11 mouse cellular contexts compared by ENCODE assay signal in genomic region chr4:42998022-42998421, GRCm38 (mm10). TPM values are rescaled to one million over a fixed set of nuclear protein-coding genes. Genes with fewer than 3 reads are reported as not detected.
A peak's percentile ranks its signal among the peaks of the same experiment; 100 is the strongest.
DNase-seq lines count a peak whose midpoint lies in the region; ATAC-seq and TF ChIP-seq lines count a peak whose summit lies in the region.
"Had no signal": no experiment of that assay in that cellular context is flagged by ENCODE, and none has a peak within 500 bp of the region (broad histone marks: within the 10 kb centered on the region; RNA-seq: fewer than 3 reads in every experiment).

No protein-coding gene starts in this region.

- WGBS in heart, postnatal 0 days, result 18% methylated on average over 2 of the region's 2 CpGs
- WGBS in liver, embryonic 16.5 days (ENCODE audit: insufficient replicate concordance), result 43% methylated on average over 2 of the region's 2 CpGs

- ATAC-seq in erythroblast, adult 5-6 weeks (replicated peaks; ENCODE audit: low FRiP score, poor library complexity, severe bottlenecking), result no peak
- no peak for ATAC-seq in heart, postnatal 0 days (ENCODE audit: insufficient read depth, low read depth)
- no peak for ATAC-seq in liver, embryonic 16.5 days (ENCODE audit: low read depth)

- TF ChIP-seq EP300 in heart, postnatal 0 days (IDR thresholded peaks at IDR 0.05; ENCODE audit: low read depth), result no peak

- peak overlapping the region; percentile 99 for H3K27ac ChIP-seq in heart, postnatal 0 days (ENCODE audit: low read depth)
- H3K27ac ChIP-seq in liver, embryonic 16.5 days (ENCODE audit: low read length), result 0 out of 2 replicates have a peak overlapping the region, but pooled peaks have one; percentile 1

- H3K4me2 ChIP-seq in heart, postnatal 0 days (ENCODE audit: low read depth, low read length), result peak overlapping the region; percentile 85
- peak overlapping the region; percentile 82 for H3K4me2 ChIP-seq in liver, embryonic 16.5 days (ENCODE audit: low read depth, low read length)

- peak overlapping the region; percentile 98 for H3K4me3 ChIP-seq in erythroblast, embryonic 14.5 days (replicated peaks)
- H3K4me3 ChIP-seq in E14TG2a.4 (replicated peaks; ENCODE audit: low read length), result peak overlapping the region; percentile 97
- H3K4me3 ChIP-seq in heart, postnatal 0 days (ENCODE audit: low read depth, low read length), result peak overlapping the region; percentile 86
- H3K4me3 ChIP-seq in liver, embryonic 16.5 days (ENCODE audit: low read depth, low read length), result peak overlapping the region; percentile 83

- H3K9ac ChIP-seq in heart, postnatal 0 days (replicated peaks; ENCODE audit: low read depth, low read length), result peak overlapping the region; percentile 55
- no peak overlapping the region; the same call in 1 of the 2 replicates for H3K9ac ChIP-seq in liver, embryonic 16.5 days (ENCODE audit: low read depth, low read length)

- TF ChIP-seq CTCF in E14TG2a.4 (conservative IDR thresholded peaks at IDR 0.05; ENCODE audit: low read length), result no peak
- TF ChIP-seq CTCF in heart, postnatal 0 days (IDR thresholded peaks at IDR 0.05; ENCODE audit: low read depth), result no peak

- peaks cover 27% of the 10 kb centered on the region for H3K4me1 ChIP-seq in erythroblast, embryonic 14.5 days (ENCODE audit: control insufficient read depth)
- H3K4me1 ChIP-seq in E14TG2a.4 (replicated peaks; ENCODE audit: low read depth, low read length), result peaks cover 37% of the 10 kb centered on the region
- H3K4me1 ChIP-seq in heart, postnatal 0 days (ENCODE audit: control insufficient read depth, insufficient read depth), result peaks cover 20% of the 10 kb centered on the region
- peaks cover 20% of the 10 kb centered on the region for H3K4me1 ChIP-seq in liver, embryonic 16.5 days (ENCODE audit: control insufficient read depth, low read depth, low read length)

- no peaks in the 10 kb centered on the region for H3K27me3 ChIP-seq in erythroblast, embryonic 14.5 days (ENCODE audit: control insufficient read depth)
- H3K27me3 ChIP-seq in E14TG2a.4 (ENCODE audit: insufficient read depth, low read length), result no peaks in the 10 kb centered on the region
- H3K27me3 ChIP-seq in heart, postnatal 0 days (ENCODE audit: control insufficient read depth, insufficient read depth, low read length), result no peaks in the 10 kb centered on the region
- H3K27me3 ChIP-seq in liver, embryonic 16.5 days (ENCODE audit: control insufficient read depth, insufficient read depth, low read depth, low read length), result no peaks in the 10 kb centered on the region

- no peak for DNase-seq in heart, postnatal 0 days (ENCODE audit: low spot score)
- no peak for DNase-seq in adrenal gland, adult 8-10 months
- no peak for DNase-seq in right cerebral cortex, postnatal 25 days
- DNase-seq in gastrocnemius, postnatal 25 days, result no peak
- DNase-seq: adrenal gland, postnatal 10 days; right cerebral cortex, postnatal 14 days had no signal

- H3K36me3 ChIP-seq in erythroblast, embryonic 14.5 days (ENCODE audit: control insufficient read depth), result peaks cover 45% of the 10 kb centered on the region
- peaks cover 66% of the 10 kb centered on the region for H3K36me3 ChIP-seq in E14TG2a.4 (ENCODE audit: insufficient read depth, low read length)
- H3K36me3 ChIP-seq in heart, postnatal 0 days (replicated peaks; ENCODE audit: control insufficient read depth, insufficient read depth, low read length), result peaks cover 31% of the 10 kb centered on the region
- peaks cover 23% of the 10 kb centered on the region for H3K36me3 ChIP-seq in liver, embryonic 16.5 days (ENCODE audit: control insufficient read depth, insufficient read depth)

- H3K9me3 ChIP-seq in erythroblast, embryonic 14.5 days (ENCODE audit: control insufficient read depth, low read length), result no peaks in the 10 kb centered on the region
- no peaks in the 10 kb centered on the region for H3K9me3 ChIP-seq in E14TG2a.4 (ENCODE audit: low read length)
- H3K9me3 ChIP-seq in heart, postnatal 0 days (replicated peaks; ENCODE audit: control insufficient read depth, low read length), result no peaks in the 10 kb centered on the region
- H3K9me3 ChIP-seq in liver, embryonic 16.5 days (replicated peaks; ENCODE audit: control insufficient read depth, low read length), result no peaks in the 10 kb centered on the region

RNA-seq across cellular contexts. Expression of gene Vcp, which starts 2.3 kb away (rescaled TPM):
- 5.6 and 6.3 TPM in 2 replicates for polyA plus RNA-seq in erythroblast, embryonic 14.5 days (2012)
- 71.9 and 85.5 TPM in 2 replicates for total RNA-seq in erythroblast, adult 5-6 weeks (2015; ENCODE audit: low replicate concordance)
- total RNA-seq in erythroblast, adult 5-6 weeks (2017; ENCODE audit: low replicate concordance), result 149 and 153 TPM in 2 replicates
- 166 and 201 TPM in 2 replicates for total RNA-seq in heart, postnatal 0 days (2014; rRNA removed; ENCODE audit: low replicate concordance)
- polyA plus RNA-seq in heart, postnatal 0 days (2015; fragmentation: Nextera tagmentation; extraction: Ambion mirVana), result 398 and 438 TPM in 2 replicates
- polyA plus RNA-seq in liver, embryonic 16.5 days (2015; fragmentation: Nextera tagmentation; extraction: Ambion mirVana), result 192 and 198 TPM in 2 replicates
- 100 to 1,000 TPM; 290 to 420 (median 339) TPM for total RNA-seq in adrenal gland, adult 8-10 months (2022)
- total RNA-seq in gastrocnemius, postnatal 25 days (2021), result 100 to 1,000 TPM; 219 to 236 TPM

RNA-seq across cellular contexts. Expression of gene Fancg, which starts 12.3 kb away (rescaled TPM):
- 0.62 and 0.83 TPM in 2 replicates for polyA plus RNA-seq in erythroblast, embryonic 14.5 days (2012)
- total RNA-seq in erythroblast, adult 5-6 weeks (2015; ENCODE audit: low replicate concordance), result 1.7 and 8.6 TPM in 2 replicates
- 11.8 and 17.6 TPM in 2 replicates for total RNA-seq in erythroblast, adult 5-6 weeks (2017; ENCODE audit: low replicate concordance)
- total RNA-seq in heart, postnatal 0 days (2014; rRNA removed; ENCODE audit: low replicate concordance), result 4.5 and 4.9 TPM in 2 replicates
- polyA plus RNA-seq in heart, postnatal 0 days (2015; fragmentation: Nextera tagmentation; extraction: Ambion mirVana), result 4.6 and 4.9 TPM in 2 replicates
- 7.8 and 9.4 TPM in 2 replicates for polyA plus RNA-seq in liver, embryonic 16.5 days (2015; fragmentation: Nextera tagmentation; extraction: Ambion mirVana)
- total RNA-seq in adrenal gland, adult 8-10 months (2022), result 10 to 100 TPM in 2 of 4 experiments, 1 to 10 TPM in 2; 8.0 to 17.8 (median 12.5) TPM
- total RNA-seq in gastrocnemius, postnatal 25 days (2021), result 1 to 10 TPM; 1.0 to 2.4 TPM

RNA-seq across cellular contexts. Expression of gene Pigo, which starts 27.6 kb away (rescaled TPM):
- polyA plus RNA-seq in erythroblast, embryonic 14.5 days (2012), result 2.1 and 2.2 TPM in 2 replicates
- 4.8 and 24.2 TPM in 2 replicates for total RNA-seq in erythroblast, adult 5-6 weeks (2015; ENCODE audit: low replicate concordance)
- 8.8 and 10.2 TPM in 2 replicates for total RNA-seq in erythroblast, adult 5-6 weeks (2017; ENCODE audit: low replicate concordance)
- total RNA-seq in heart, postnatal 0 days (2014; rRNA removed; ENCODE audit: low replicate concordance), result 11.3 and 25.2 TPM in 2 replicates
- 11.4 and 12.5 TPM in 2 replicates for polyA plus RNA-seq in heart, postnatal 0 days (2015; fragmentation: Nextera tagmentation; extraction: Ambion mirVana)
- polyA plus RNA-seq in liver, embryonic 16.5 days (2015; fragmentation: Nextera tagmentation; extraction: Ambion mirVana), result 12.4 and 14.7 TPM in 2 replicates
- total RNA-seq in adrenal gland, adult 8-10 months (2022), result 10 to 100 TPM; 14.8 to 30.8 (median 22.5) TPM
- 1 to 10 TPM; 6.7 to 7.5 TPM for total RNA-seq in gastrocnemius, postnatal 25 days (2021)

RNA-seq across cellular contexts. Expression of gene 1700022I11Rik, which starts 28.6 kb away (rescaled TPM):
- polyA plus RNA-seq in erythroblast, embryonic 14.5 days (2012), result not detected in 2 replicates
- not detected in 2 replicates for total RNA-seq in erythroblast, adult 5-6 weeks (2015; ENCODE audit: low replicate concordance)
- 5.3 TPM in 1 of 2 replicates, not detected in the other for total RNA-seq in erythroblast, adult 5-6 weeks (2017; ENCODE audit: low replicate concordance)
- not detected in 2 replicates for total RNA-seq in heart, postnatal 0 days (2014; rRNA removed; ENCODE audit: low replicate concordance)
- 0.19 and 0.41 TPM in 2 replicates for polyA plus RNA-seq in heart, postnatal 0 days (2015; fragmentation: Nextera tagmentation; extraction: Ambion mirVana)
- polyA plus RNA-seq in liver, embryonic 16.5 days (2015; fragmentation: Nextera tagmentation; extraction: Ambion mirVana), result 0.17 TPM in 1 of 2 replicates, not detected in the other
- not detected for total RNA-seq in adrenal gland, adult 8-10 months (2022)
- not detected for total RNA-seq in gastrocnemius, postnatal 25 days (2021)
- total RNA-seq: adrenal gland, postnatal 10 days; left cerebral cortex, postnatal 25 days had no signal

RNA-seq across cellular contexts. Expression of gene Stoml2, which starts 33.5 kb away (rescaled TPM):
- 15.4 and 16.6 TPM in 2 replicates for polyA plus RNA-seq in erythroblast, embryonic 14.5 days (2012)
- total RNA-seq in erythroblast, adult 5-6 weeks (2015; ENCODE audit: low replicate concordance), result 38.6 and 40.1 TPM in 2 replicates
- 53.4 and 59.0 TPM in 2 replicates for total RNA-seq in erythroblast, adult 5-6 weeks (2017; ENCODE audit: low replicate concordance)
- total RNA-seq in heart, postnatal 0 days (2014; rRNA removed; ENCODE audit: low replicate concordance), result 77.9 and 130 TPM in 2 replicates
- polyA plus RNA-seq in heart, postnatal 0 days (2015; fragmentation: Nextera tagmentation; extraction: Ambion mirVana), result 171 and 174 TPM in 2 replicates
- 176 and 193 TPM in 2 replicates for polyA plus RNA-seq in liver, embryonic 16.5 days (2015; fragmentation: Nextera tagmentation; extraction: Ambion mirVana)
- total RNA-seq in adrenal gland, adult 8-10 months (2022), result 100 to 1,000 TPM; 204 to 262 (median 242) TPM
- 10 to 100 TPM; 88.2 to 98.5 TPM for total RNA-seq in gastrocnemius, postnatal 25 days (2021)
